Mouse (Mus musculus) CD8-positive naive resting alpha-beta T cell, adult 2 months (primary cell): Measurements from ENCODE around the gene Tmem121.
"Not testable (repeated sequence)": the region's sequence is repeated elsewhere in the genome, so short reads cannot be mapped to it uniquely, and the experiment has no call there.

Experiments
- DNase-seq, 2 experiments: peaks; one replicate each; pipeline ENCODE4 v3.0.0; 2022; ENCODE audit warnings: low read depth in 2 of 2, low spot score in 2 of 2

Tmem121 gene

DNA sequence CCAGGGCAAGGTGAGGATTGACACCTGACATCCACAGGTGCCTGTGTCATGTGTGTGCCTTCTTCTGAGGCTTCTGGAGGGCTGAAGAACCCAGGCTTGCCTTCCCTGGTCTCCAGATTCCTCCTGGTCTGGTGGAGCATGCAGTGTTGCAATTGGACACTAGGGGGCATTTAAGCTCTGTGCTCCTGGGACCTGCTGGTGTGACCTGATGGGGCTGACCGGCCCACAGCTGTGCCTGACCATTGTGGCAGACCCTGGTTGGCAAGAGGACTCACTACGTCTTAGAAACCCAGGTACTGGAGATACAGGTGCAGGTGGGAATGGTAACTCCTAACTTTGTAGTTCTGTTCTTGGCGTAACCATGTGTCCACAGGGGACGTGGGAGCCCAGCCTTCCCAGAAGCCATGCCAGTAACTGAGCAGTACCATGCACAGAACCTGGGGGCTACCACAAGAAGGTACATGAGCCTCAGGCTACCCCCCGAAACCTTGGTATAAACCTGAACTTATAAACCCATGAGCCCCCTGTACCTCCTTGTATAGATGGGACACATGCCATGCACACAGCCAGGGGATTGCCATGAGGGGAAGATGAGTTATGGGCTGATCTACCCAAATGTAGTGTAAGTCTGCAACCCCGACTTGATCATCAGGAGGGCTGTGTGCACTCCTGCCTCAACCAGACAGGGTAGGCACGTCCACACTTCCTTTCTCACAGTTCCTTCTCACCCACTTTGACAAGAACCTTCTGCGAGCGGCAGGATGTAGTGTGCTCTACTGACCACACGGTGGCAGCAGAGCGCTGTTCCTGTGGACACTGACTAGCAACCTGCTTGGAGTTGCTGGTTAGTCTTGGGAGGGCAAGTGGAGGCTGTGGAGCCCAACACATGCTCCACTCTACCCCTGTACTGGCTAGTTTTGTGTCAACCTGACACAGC is 31.8 kb downstream of the Tmem121 start:
- DNase-seq: peak; percentile 69 to 74

DNA sequence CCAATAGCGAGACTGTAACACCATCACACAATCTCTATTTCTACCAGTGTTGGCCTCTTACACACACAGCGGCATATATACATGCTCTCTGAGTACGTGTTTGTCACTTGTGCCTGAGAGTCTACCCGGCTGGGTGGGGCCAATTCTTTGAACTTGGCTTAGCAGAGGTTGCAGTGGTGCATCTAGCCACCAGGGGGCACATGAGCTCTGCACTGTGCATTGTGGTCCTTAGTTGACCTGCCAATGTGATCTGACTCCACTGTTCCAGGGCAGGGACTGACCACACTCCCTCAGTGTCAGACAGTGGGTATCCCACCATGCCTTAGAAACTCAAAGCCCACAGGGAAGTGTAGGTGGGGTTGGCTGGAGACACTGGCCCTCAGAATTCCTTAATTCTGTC is 34.1 kb downstream of the Tmem121 start:
- peak; percentile 65 to 70 for DNase-seq

DNA sequence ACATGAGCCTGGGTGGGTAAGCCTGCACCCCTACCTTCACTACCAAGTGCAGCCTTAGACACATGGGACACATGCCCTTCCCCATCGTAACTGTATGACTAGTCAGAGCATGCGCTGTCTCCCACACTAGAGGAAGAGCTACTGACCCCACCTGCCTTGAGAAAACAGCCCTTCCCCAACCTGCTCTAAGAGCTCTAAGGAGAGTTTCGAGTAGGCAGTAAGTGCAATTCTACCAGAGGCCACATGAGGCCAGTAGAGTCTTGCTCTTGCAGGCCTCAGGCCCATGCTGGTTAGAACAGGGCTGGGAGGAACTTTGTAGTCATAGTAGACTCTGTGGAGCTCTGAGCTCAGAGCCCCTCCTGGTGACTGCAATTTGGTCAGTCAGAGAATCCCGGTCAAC is 34.7 kb downstream of the Tmem121 start:
- peak; percentile 59 to 63 for DNase-seq

DNA sequence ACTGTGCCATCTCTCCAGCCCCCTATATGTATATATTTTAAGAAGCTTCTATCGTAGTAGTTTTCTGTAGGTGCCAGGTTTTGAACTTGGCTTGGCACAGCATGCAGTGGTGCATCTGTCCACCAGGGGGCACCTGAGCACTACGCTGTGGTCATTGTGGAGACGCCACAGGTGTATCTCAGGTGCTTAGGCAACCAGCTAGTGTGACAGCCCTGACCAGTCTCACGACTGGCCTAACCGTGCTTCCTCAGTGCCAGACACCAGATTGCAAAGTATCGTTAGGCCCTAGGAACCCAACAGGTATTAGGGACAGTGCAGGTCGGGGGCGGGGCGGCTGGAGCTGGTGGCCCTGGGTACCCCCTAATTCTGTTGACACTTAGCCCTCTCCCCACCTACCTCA is 35.6 kb downstream of the Tmem121 start:
- DNase-seq: peak; percentile 57 to 66

DNA sequence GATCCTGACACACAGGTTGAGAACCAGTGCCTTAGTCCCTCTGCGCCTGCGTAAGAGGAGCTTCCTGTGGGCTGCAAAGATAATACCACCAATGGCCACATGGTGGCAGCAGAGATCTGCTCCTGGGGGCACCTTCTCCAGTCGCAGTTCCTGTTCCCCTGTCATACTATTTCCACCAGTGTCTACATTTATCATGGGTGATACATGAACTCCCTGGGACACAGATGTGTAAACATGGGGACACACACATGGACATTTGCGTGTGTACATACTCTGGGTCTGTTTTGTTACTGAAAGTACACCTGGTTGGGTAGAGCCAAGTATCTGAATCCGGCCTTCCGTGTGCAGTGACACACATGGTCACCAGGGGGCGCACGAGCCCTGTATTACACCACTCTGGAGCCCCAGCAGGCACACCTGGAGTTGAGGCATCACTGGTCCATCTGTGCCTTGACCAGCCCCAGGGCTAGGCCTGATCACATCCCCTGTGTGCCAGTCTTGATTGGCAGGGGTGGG is 36.4 kb downstream of the Tmem121 start:
- DNase-seq: peak; percentile 95 to 98

DNA sequence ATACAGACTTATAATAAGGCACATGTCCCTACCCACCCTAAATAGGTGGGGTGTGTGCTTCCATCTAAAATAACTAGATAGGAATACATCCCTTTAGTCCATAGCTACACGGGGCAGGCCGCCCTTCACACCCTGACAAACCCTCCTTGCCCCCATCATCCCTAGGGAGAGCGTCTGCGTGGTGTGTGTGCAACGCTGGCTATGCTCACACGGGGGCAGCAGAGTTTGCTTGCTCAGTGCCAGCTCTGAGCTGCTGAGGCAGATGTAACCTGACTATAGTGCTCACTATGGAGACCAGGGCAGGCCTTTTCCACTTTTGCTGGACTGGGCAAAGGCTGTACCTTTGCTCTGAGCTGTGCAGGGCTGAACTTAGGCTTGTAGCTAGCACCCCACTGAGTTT is 37.0 kb downstream of the Tmem121 start:
- DNase-seq: peak in 1 of 2 experiments; percentile 41

DNA sequence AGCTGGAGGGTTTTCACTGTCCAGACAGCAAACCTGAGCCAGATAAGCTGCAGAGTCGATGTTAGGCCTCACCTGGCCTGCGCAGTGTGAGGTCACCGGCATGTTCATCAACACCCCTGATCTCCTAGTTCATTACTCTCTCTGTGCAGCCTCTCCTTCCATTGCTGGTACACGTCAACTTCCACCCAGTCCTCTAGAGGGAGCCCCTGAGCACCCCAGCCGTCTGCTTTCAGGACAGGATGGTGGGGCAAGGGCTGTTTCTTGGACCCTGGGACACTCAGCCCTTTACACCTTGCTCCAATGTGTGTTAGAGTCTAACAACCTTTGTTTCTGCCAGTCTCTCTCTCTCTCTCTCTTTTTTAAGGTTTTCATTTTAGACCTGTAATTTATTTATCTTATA is 38.5 kb downstream of the Tmem121 start:
- peak; percentile 48 to 65 for DNase-seq

DNA sequence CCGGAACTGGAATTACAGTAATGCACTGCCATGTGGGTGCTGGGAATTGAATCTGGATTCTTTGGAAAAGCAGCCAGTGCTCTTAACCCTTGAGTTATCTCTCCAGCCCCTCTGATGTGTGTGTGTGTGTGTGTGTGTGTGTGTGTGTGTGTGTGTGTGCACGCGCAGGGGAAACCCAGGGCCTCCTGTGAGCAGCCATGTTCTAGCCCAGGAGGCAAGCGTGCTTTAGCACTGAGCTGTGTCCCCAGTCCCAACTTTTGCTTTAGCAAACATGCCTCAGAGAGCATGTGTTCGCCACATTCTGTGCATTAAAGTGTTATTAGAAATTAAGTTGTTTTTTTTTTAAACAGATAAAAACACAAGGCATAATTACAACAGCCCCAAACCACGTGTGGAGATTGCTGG is 39.0 kb downstream of the Tmem121 start:
- DNase-seq: no peak

DNA sequence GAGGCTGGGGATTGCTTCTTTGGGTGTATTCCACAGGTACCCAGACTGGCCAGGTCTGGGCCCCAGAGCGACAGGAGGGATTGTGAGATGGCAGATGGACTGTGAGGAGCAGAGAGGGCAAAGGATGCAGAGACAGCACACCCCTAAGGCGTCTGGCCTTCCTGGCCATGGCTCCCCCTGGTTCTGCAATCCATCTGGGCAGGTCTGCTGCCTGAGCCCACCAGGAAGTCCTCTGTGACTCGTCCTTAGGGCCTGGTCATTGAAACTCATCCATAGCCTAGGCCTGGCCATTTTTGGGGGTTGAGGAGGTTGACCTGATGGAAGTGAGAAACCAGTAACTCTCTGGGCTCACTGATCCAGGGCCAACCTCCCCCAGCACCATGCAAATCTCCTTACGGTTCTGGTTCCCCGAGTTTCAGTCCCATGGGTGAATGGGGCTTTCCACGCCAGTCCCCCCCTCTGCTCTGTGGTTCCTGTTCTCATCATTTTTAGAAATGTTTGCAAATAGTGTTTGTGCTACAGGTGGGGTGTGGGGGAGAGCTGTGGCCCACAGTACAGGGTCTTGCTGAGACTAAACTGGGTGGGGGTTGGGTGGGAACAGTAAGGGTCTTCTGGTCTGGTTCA is 42.4 kb downstream of the Tmem121 start:
- DNase-seq: no peak

DNA sequence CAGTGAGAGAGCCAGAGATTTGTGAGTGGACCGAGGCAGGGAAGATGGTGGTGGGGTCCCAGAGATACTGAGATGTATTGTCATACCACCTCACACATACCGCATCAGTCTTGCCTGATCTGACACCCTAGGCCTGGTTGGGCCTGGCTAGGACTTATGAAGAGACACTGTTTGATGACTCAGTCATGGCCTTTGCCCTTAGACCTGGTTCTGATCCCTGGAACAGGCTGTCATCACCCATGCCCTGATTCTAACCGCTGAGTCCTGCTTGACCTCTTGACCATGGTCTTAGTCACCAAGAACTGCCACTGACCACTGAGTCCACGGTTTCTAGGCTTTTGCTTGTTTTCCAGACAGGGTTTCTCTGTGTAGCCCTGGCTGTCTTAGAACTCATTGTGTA is 45.0 kb downstream of the Tmem121 start:
- no peak for DNase-seq

DNA sequence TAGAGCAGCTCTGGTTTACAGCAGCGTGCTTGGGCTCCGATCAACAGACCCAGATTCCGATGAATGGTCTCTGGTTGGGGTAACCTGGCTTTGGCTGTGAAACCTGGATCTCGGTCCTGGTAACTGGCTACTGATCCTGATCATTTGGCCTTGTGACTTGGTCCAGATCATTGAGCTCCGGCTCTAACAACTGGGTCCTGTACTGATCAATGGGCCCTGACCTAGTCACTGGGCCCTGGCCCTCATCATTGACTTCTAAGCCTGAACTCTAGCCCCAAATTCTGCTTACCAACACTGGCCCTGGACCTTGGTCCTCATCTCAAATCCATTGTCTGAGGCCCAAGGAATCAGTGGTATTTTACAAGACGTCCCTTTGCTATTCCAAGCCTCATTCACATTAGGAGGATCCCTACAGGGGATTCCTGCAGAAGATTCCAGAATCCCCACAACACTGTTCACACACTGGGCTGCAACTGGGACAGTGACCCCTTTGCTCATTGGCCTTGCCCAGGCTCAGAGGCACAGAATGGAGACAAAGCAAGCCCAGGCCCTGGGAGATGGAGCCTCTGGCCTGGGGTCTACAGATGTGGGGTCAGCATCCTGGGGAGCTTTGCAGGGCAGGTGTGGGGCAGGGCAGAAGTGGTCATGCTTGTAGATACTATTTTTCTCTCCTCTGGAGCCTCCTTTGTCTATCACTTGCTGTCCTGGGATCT is 46.0 kb downstream of the Tmem121 start:
- not testable (repeated sequence) for DNase-seq

DNA sequence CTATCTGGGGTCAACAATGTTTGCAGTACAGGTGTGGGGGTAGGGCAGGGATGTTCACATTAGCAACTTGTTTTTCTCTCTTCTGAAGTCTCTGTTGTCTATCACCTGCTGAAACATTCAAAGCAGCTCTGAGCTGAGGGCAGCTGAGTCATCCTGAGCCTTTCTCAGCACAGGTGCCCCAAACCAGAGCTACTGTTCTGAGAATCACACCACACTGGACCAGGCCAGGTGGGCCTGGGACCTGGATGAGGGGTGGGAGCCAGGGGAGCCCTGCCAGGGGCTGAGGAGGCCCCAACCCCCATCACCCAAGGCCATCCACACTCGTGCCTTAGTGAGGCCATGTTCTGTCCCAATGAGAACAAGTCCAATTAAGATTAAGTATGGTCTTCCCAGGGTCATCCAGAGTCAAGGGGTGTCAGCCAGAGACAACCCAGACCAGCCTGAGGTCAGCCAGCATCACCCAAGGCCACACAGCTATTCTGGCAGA is 46.6 kb downstream of the Tmem121 start:
- DNase-seq: not testable (repeated sequence)
